Mouse (Mus musculus) neural tube, embryonic 13.5 days (tissue): ENCODE measurements around the gene Cmah. TPM values are rescaled to one million over a fixed set of nuclear protein-coding genes. Genes with fewer than 3 reads are reported as not detected.

ENCODE experiments used
- ATAC-seq: fragments of 200-750 bp; cut with Nextera tagmentation; 2 replicates; pipeline ENCODE4 v1.8.0; 2017; ENCODE audit warnings: low read depth, mild to moderate bottlenecking, moderate TSS enrichment, moderate library complexity
- H3K27ac ChIP-seq: fragments of 300-500 bp; sonication (generic); replicated peaks from 2 replicates; pipeline ENCODE4 v1.5.1; 2015; ENCODE audit warnings: moderate library complexity, mild to moderate bottlenecking, inconsistent platforms
- H3K27me3 ChIP-seq: fragments of 300-500 bp; sonication (generic); 2 replicates; pipeline ENCODE4 v1.6.1; 2015; ENCODE audit warnings: mild to moderate bottlenecking, inconsistent platforms
- H3K36me3 ChIP-seq: fragments of 300-500 bp; sonication (generic); 2 replicates; pipeline ENCODE4 v1.6.1; 2015; ENCODE audit warnings: mild to moderate bottlenecking, inconsistent platforms
- H3K4me1 ChIP-seq: fragments of 300-500 bp; sonication (generic); replicated peaks from 2 replicates; pipeline ENCODE4 v1.6.1; 2015; ENCODE audit warnings: inconsistent platforms
- H3K4me2 ChIP-seq: fragments of 300-500 bp; sonication (generic); 2 replicates; pipeline ENCODE4 v1.6.1; 2015; ENCODE audit warnings: inconsistent platforms, mild to moderate bottlenecking, moderate library complexity
- H3K4me3 ChIP-seq: fragments of 300-500 bp; sonication (generic); 2 replicates; pipeline ENCODE4 v1.5.1; 2015; ENCODE audit warnings: mild to moderate bottlenecking, inconsistent platforms
- H3K9ac ChIP-seq: fragments of 300-500 bp; sonication (generic); 2 replicates; pipeline ENCODE4 v1.6.1; 2015; ENCODE audit warnings: moderate library complexity, mild to moderate bottlenecking, inconsistent platforms
- H3K9me3 ChIP-seq: fragments of 300-500 bp; sonication (generic); 2 replicates; pipeline ENCODE4 v1.6.1; 2016; ENCODE audit warnings: inconsistent platforms
- WGBS: fragments of 180-500 bp; shearing (Covaris S2); methylation state at CpG from one replicate; pipeline ENCODE4 v1.1.7; 2015; 5-methylcytosine and 5-hydroxymethylcytosine counted together
- polyA plus RNA-seq: library from polyadenylated mRNA; unstranded; fragments of >200 nt; fragmentation: Nextera tagmentation; extraction: Ambion mirVana; gene quantifications from 2 replicates; pipeline ENCODE4 v1.2.1, GENCODE M21; 2015

The Cmah gene
- polyA plus RNA-seq, 1 experiment from 2014 or later, result 0.24 TPM

- Histone ChIP-seq H3K4me3 (no peak overlapping the region), H3K36me3 (no peaks in the 10 kb centered on the region), H3K9ac (no peak overlapping the region), H3K27me3 (no peaks in the 10 kb centered on the region), H3K4me1 (peaks cover 24% of the 10 kb centered on the region), H3K9me3 (no peaks in the 10 kb centered on the region), H3K27ac (no peak overlapping the region), H3K4me2 (no peak overlapping the region)
- 76% methylated on average over 4 of the region's 4 CpGs for WGBS
- no peak for ATAC-seq
These were observed 196.5 kb downstream of the Cmah start for GRCm38 (mm10) chr13:24523587-24524221.

- Histone ChIP-seq H3K4me1 (peaks cover 20% of the 10 kb centered on the region), H3K27ac (no peak overlapping the region), H3K4me3 (no peak overlapping the region), H3K9me3 (no peaks in the 10 kb centered on the region), H3K4me2 (no peak overlapping the region), H3K36me3 (no peaks in the 10 kb centered on the region), H3K27me3 (no peaks in the 10 kb centered on the region), H3K9ac (no peak overlapping the region)
- no peak for ATAC-seq
- 76% methylated on average over 1 of the region's 1 CpGs for WGBS
These were observed 197.3 kb downstream of the Cmah start for GRCm38 (mm10) chr13:24524468-24524867.

GRCm38 (mm10) chr13:24525551-24525950 is 198.3 kb downstream of the Cmah start:
- H3K9ac ChIP-seq, result no peak overlapping the region
- H3K9me3 ChIP-seq, result no peaks in the 10 kb centered on the region
- H3K4me2 ChIP-seq, result no peak overlapping the region
- no peaks in the 10 kb centered on the region for H3K27me3 ChIP-seq
- WGBS, result 72% methylated on average over 3 of the region's 3 CpGs
- H3K27ac ChIP-seq, result no peak overlapping the region
- no peaks in the 10 kb centered on the region for H3K36me3 ChIP-seq
- peaks cover 19% of the 10 kb centered on the region for H3K4me1 ChIP-seq
- ATAC-seq, result no peak
- H3K4me3 ChIP-seq, result no peak overlapping the region

- no peak for ATAC-seq
- peaks cover 6% of the 10 kb centered on the region for H3K4me1 ChIP-seq
- no peak overlapping the region for H3K4me3 ChIP-seq
- no peak overlapping the region for H3K27ac ChIP-seq
- H3K9me3 ChIP-seq, result no peaks in the 10 kb centered on the region
- no peaks in the 10 kb centered on the region for H3K36me3 ChIP-seq
- H3K27me3 ChIP-seq, result no peaks in the 10 kb centered on the region
- H3K9ac ChIP-seq, result no peak overlapping the region
- H3K4me2 ChIP-seq, result no peak overlapping the region
- 60% methylated on average over 2 of the region's 2 CpGs for WGBS
These were observed 199.7 kb downstream of the Cmah start for GRCm38 (mm10) chr13:24526916-24527315.

Other genes starting within 250 kb of the Cmah start
- 25.4 and 26.6 TPM in 2 replicates for gene Carmil1, start 46.6 kb upstream of the Cmah start, polyA plus RNA-seq